Mouse (Mus musculus) neutrophil, adult 59 days (primary cell): Measurements from ENCODE around the gene Hamp2. TPM values are rescaled to one million over a fixed set of nuclear protein-coding genes. Genes with fewer than 3 reads are reported as not detected.

Source experiments
- total RNA-seq, 2 experiments: library from RNA; stranded (reverse); gene quantifications; 1 replicate in 1 of 2; 2 replicates in 1 of 2; pipeline ENCODE4 v1.2.4; 2023

Hamp2 gene
- 1 to 10 TPM in 1 of 2 experiments, not detected in 1; 2.0 TPM for total RNA-seq

DNA sequence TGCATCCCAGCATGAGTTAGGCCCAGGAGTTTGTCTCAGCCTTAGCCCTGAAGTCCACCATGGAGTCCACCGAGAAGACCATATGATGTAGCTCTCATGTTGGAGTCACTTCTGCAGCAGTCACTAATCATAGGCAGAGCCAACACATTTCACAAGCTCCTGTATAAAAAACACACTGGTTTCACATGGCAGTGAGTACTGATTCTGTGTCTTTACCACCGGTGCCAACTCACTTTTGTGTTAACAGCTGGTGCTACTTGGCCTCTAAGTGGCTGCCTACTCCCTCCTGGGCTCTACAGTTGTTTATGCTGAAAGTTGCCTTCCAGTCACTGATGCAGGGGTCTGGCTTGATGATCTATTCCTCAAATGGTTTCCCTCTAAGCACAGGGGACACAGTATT lies at the start of gene Hamp2:
TSS of gene Hamp2 (minus strand) at position 101 of the 400 bp plus-strand sequence.

DNA sequence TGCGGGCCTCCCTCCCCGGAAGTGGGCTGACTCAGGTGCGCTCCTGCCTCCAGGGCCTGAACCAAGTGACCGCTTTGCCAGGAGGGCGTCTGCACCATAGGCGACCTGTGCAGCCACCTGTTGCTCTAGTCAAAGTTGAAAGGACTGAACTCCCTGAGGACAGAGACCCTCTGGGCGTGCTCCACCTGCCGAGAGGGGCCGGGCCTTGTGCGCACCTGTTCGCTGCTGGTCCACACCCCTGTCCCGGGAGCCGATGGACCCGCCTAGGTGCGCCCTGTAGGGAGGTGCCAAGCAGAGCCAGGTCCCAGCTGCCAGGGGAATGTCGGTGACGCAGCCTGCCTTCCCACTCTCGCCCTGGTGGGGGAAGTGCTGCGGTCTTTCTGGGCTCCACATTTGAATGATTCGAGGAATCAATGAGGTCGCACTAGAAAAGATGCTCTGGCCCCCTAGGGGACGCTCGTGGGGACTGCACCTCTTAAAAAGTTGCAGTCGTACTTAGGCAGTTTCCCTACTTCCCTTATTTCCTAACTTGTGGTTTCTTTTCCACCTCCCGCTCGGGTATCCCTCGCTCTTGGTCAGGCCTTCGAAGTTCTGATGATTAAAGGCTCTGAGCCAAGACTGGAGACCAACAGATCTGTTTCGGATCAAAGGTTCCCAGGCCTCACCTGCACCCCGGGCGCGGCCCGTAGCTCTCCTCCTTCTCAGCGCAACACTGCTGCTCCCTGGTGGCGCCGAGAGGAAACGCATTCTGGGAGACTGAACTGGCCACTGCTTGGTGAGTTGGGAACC lies 49.2 kb upstream of the Hamp2 start, which contains the start of gene Fam187b:
TSS of gene Fam187b (plus strand) at position 290 of the 789 bp plus-strand sequence.

GRCm38 (mm10) chr7:30973251-30973500 lies 48.7 kb upstream of the Hamp2 start, which contains the start of gene Lsr:
TSS of gene Lsr (minus strand) at chr7:30973464.

GRCm38 (mm10) chr7:30956756-30957366 lies 32.4 kb upstream of the Hamp2 start, which contains the start of gene Usf2:
TSS of gene Usf2 (minus strand) at chr7:30956803.

DNA sequence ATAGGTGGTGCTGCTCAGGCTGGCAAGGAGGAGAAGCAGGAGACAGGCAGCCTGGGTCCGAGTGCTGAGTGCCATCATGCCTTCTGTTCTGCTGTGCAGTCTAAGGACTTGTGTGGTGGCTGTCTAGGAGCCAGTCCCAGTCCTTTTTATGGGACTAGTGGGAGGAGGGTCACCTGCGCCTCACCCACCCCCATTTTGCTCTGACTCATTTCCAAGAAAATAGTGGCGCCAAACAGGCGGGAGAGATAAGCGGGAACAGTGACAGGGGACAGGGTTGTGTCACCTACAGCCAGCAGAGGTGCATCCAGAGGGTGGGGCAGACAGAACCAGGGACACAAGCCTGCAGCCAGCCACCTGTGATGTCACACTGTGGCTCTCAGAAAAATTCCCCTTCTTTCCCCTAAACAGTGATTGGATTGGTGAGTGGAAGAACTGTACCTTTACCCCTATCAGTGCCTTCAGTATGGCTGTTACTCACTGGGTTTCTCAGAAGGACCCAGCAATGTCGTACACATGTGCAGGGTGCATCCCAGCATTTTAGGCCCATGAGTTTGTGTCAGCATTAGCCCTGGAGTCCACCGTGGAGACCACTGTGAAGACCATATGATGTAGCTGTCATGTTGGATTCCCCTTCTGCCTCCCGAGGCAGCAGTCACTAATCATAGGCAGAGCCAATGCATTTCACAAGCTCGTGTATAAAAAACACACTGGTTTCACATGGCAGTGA lies 19.6 kb upstream of the Hamp2 start, which contains the start of gene Hamp:
TSS of gene Hamp (minus strand) at position 124 of the 727 bp plus-strand sequence.

DNA sequence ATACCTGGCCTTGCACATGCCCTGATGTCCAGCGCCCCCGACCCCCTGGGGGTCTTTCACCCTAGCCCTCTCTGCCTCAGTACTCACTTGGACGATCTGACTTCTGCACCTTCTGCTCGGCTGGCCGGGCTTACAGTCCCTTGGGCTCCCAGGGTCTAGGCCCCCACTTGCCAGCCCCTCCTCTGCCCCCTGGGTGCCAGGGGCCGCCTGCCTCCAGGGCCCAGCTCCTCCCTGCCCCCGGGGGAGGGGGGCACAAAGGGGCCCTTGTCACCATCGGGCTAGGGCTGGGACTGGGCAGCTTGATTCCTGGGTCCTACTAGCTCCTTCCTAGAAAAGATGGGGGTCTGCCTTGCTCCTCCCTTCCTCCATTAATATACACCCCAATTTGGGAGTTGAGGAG lies 9.7 kb downstream of the Hamp2 start, which contains the start of gene Mag:
TSS of gene Mag (minus strand) at position 142 of the 400 bp plus-strand sequence.

DNA sequence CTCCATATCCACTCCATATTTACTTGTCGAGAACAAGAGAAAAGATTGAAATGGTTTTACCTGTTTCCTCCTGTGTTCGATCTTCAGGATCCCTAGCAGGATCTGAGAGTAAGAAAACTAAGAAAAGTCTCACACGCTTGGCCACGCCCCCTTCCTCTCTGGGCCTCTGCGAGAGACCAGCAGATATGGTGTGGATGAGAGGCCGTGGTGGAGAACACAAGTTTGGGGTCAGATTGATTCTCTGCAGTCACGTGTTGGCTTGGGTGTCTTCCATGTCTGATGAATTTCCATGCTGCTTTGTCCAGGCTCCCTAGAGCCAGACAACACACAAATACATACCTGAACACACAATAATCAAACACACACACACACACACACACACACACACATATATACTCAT lies 44.3 kb downstream of the Hamp2 start, which contains the start of gene Cd22:
TSS of gene Cd22 (minus strand) at position 167 of the 400 bp plus-strand sequence.

Other genes starting within 250 kb of the Hamp2 start
- gene 2200002J24Rik, start 225.8 kb downstream of the Hamp2 start, total RNA-seq: not detected
- under 1 TPM; 0.37 to 0.58 TPM for gene Atp4a, start 212.5 kb downstream of the Hamp2 start, total RNA-seq
- 10 to 100 TPM; 26.6 to 35.5 TPM for gene Tmem147, start 195.1 kb downstream of the Hamp2 start, total RNA-seq
- gene Gapdhs, start 181.0 kb downstream of the Hamp2 start, total RNA-seq: not detected
- gene Sbsn, start 173.2 kb downstream of the Hamp2 start, total RNA-seq: 1 to 10 TPM; 1.9 to 3.2 TPM
- gene Dmkn, start 160.9 kb downstream of the Hamp2 start, total RNA-seq: 1 to 10 TPM; 1.4 to 3.3 TPM
- not detected for gene Krtdap, start 136.8 kb downstream of the Hamp2 start, total RNA-seq
- gene Ffar2, start 100.9 kb downstream of the Hamp2 start, total RNA-seq: 10 to 100 TPM; 38.5 to 40.3 TPM
- not detected for gene Ffar3, start 68.5 kb downstream of the Hamp2 start, total RNA-seq
- not detected for gene Ffar1, start 63.1 kb downstream of the Hamp2 start, total RNA-seq
- gene Cd22, start 44.3 kb downstream of the Hamp2 start, total RNA-seq: 1 to 10 TPM; 4.9 to 5.4 TPM
- gene Mag, start 9.8 kb downstream of the Hamp2 start, total RNA-seq: 1 to 10 TPM; 1.1 to 1.9 TPM
- gene Hamp, start 19.4 kb upstream of the Hamp2 start, total RNA-seq: not detected
- gene Usf2, start 32.1 kb upstream of the Hamp2 start, total RNA-seq: 100 to 1,000 TPM; 125 to 137 TPM
- 1 to 10 TPM; 2.4 to 3.4 TPM for gene Lsr, start 48.8 kb upstream of the Hamp2 start, total RNA-seq
- under 1 TPM; 0.49 to 0.62 TPM for gene Fam187b, start 49.1 kb upstream of the Hamp2 start, total RNA-seq
- gene Fxyd5, start 117.8 kb upstream of the Hamp2 start, total RNA-seq: 100 to 1,000 TPM; 709 to 844 TPM
- not detected for gene Fxyd7, start 126.8 kb upstream of the Hamp2 start, total RNA-seq
- gene Fxyd1, start 132.5 kb upstream of the Hamp2 start, total RNA-seq: not detected
- gene Lgi4, start 134.7 kb upstream of the Hamp2 start, total RNA-seq: under 1 TPM in 1 of 2 experiments, not detected in 1; 0.15 TPM
- not detected for gene Fxyd3, start 152.0 kb upstream of the Hamp2 start, total RNA-seq
- 1 to 10 TPM; 2.1 to 3.4 TPM for gene Hpn, start 190.6 kb upstream of the Hamp2 start, total RNA-seq
- gene Scn1b, start 202.3 kb upstream of the Hamp2 start, total RNA-seq: 1 to 10 TPM; 6.2 to 8.8 TPM
- 100 to 1,000 TPM; 112 to 127 TPM for gene Gramd1a, start 231.2 kb upstream of the Hamp2 start, total RNA-seq